Mouse (Mus musculus) bone marrow macrophage, adult 2 months (primary cell): ENCODE data around the gene Gm20388. TPM values are rescaled to one million over a fixed set of nuclear protein-coding genes. Genes with fewer than 3 reads are reported as not detected.
A peak's percentile ranks its signal among the peaks of the same experiment; 100 is the strongest.

Source experiments
- H3K27ac ChIP-seq: 2 replicates; pipeline ENCODE4 v1.5.1; 2012; ENCODE audit warnings: low read depth, low read length; ENCODE audit not compliant: insufficient read depth
- H3K4me1 ChIP-seq: 2 replicates; pipeline ENCODE4 v1.6.1; 2012; ENCODE audit warnings: low read length; ENCODE audit not compliant: control insufficient read depth, insufficient read depth
- H3K4me3 ChIP-seq: 2 replicates; pipeline ENCODE4 v1.5.1; 2012; ENCODE audit warnings: mild to moderate bottlenecking, low read length, moderate library complexity; ENCODE audit not compliant: insufficient read depth
- CTCF ChIP-seq: IDR thresholded peaks from 2 replicates; pipeline ENCODE4 v1.5.1; 2012; ENCODE audit warnings: low read depth, mild to moderate bottlenecking, low read length, moderate library complexity
- POLR2A ChIP-seq: IDR thresholded peaks from 2 replicates; pipeline ENCODE4 v1.6.1; 2012; ENCODE audit warnings: mild to moderate bottlenecking, low read depth, low read length, borderline replicate concordance
- polyA plus RNA-seq: library from polyadenylated mRNA; stranded (reverse); fragments of >200 nt; gene quantifications from 2 replicates; pipeline ENCODE4 v1.2.4, GENCODE M21; 2012; ENCODE audit not compliant: missing spikeins, insufficient read depth, insufficient read length

Gm20388 gene
- polyA plus RNA-seq, 1 experiment, result 32.7 TPM

DNA sequence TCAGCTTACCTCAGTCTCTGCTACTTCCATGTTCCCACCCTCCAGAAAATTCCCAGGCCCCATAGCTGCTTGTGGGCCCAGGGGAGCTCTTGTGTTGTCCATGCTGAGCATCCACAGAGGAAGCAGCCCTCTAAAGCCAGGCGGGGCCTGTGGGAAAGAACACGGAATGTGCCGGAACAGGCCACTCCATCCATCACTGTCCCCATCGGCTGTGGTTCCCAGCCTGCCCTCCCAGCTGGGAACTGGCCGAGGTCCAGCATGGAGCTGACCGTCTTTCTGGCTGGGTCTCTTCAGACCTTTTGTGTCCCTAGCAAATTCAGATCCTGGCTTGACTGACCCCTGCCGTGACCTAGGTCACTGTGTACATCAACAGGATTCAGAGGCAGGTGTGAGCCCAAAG lies 2744.1 kb downstream of the Gm20388 start:
- Histone ChIP-seq H3K27ac (no peak overlapping the region), H3K4me3 (no peak overlapping the region), H3K4me1 (no peaks in the 10 kb centered on the region)
- TF ChIP-seq POLR2A (no peak), CTCF (no peak)

DNA sequence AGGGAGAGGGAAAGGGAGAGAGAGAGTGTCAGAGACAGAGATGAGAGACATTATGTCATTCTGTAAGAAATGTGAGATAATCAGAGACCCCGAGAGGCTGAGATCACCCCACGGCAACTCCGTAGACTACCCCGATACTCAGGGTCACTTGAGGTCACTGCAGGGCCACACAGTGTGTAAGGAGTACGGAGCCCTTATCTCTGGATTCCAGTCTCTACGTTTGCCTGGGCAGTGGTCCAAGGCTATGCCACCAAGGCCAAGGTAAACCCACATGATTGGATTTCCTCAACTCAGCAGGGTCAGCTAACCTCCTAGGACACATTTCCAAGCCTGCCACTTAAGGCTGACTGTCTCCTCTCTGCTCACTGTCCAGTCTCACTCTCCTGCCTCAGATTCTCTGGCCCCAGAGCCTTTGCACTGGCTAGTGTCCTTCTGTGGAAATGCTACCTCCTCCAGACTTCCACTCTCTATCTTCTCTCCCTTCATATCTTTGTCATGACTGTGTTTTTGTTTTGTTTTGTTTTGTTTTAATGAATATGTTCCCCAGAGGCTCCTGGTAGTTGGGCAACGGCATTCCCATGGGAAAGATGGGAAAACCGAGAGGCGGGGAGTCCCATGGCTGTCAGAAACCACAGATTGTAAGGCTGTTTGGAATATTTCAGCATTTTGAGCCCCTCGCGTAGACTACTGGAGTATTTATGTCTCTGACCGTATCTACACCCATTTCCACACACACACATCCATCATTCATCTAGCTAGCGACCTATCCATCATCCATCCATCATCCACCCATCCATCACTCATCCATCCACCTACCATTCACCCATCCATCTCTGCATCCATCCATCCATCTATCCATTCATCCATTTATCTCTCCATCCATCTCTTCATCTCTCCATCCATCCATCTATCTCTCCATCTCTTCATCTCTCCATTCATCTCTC lies 2745.7 kb downstream of the Gm20388 start:
- Histone ChIP-seq H3K4me3 (no peak overlapping the region), H3K4me1 (no peaks in the 10 kb centered on the region), H3K27ac (no peak overlapping the region)
- no peak for TF ChIP-seq POLR2A
- no peak for TF ChIP-seq CTCF

DNA sequence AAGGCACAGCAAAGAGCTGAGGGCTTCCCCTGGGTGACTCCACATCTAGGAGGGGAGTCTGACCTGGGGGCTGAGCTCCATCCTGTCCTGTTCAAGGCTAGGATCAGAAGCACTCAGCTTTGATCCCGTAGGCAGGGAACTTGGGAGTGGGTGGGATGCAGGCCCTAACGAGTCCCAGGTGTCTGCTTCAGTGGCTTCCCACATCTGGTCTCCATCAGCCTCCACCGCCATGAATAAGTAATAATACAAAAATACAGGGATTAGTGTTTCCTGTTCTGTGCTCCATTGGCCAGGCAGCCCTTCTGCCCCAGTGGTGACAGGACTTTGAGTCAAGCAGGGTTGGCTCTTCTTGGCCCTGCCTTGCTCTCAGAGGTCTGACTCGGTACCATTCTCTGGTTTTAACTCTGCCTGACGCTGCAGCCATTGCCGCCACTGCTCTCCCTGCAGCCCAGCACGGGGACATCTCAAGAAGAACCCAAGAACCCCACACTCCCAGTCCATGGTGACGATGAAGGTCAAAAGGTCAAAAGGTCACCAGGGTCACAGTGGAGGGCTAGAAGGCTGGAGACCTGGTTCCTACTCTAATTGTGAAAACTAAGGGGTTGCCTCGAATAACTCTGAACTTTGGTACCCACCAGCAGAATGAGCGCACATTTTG lies 2747.6 kb downstream of the Gm20388 start:
- no peak overlapping the region for H3K4me3 ChIP-seq
- TF ChIP-seq POLR2A (no peak), CTCF (no peak)
- no peak overlapping the region for H3K27ac ChIP-seq
- no peaks in the 10 kb centered on the region for H3K4me1 ChIP-seq

DNA sequence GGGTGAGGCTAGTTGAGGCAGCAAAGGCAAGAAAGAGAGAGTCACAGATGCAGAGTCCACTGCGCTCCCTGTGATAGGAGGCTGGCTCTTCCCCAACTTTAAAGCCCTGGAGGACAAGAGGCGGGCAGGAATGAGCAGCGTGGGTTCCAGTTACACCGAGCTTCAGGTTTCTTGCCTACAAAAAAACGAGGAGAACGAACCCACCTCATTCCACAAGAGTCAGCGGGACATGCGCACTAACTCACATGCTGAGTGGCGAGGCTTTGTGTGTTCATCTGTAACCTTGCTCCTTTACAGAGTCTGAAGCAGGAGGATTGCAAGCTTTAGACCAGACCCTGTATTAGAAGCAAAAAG lies 2748.1 kb downstream of the Gm20388 start:
- H3K4me1 ChIP-seq, result no peaks in the 10 kb centered on the region
- no peak overlapping the region for H3K4me3 ChIP-seq
- no peak for TF ChIP-seq CTCF
- TF ChIP-seq POLR2A, result no peak
- H3K27ac ChIP-seq, result no peak overlapping the region

DNA sequence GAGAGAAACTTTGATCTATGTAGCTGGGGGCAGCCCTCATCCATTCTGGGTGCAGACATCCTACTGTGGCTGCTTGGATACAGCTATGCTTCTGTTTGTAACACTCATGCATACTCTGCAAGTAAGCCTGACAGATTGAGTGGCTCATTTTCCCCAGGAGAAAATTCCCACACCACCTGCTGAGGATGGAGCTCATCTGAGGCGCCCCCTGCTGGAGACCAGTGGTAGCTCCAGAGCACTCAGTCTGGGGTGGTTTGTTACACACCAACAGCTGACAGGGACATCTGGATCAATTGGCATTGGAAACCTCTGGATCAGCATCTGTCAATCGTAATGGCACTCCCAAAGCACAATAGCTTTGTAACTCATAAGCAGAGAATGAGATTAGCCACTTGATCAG lies 2749.4 kb downstream of the Gm20388 start:
- TF ChIP-seq CTCF, result peak; percentile 68
- no peak for TF ChIP-seq POLR2A
- Histone ChIP-seq H3K27ac (no peak overlapping the region), H3K4me1 (peaks cover 5% of the 10 kb centered on the region), H3K4me3 (no peak overlapping the region)

DNA sequence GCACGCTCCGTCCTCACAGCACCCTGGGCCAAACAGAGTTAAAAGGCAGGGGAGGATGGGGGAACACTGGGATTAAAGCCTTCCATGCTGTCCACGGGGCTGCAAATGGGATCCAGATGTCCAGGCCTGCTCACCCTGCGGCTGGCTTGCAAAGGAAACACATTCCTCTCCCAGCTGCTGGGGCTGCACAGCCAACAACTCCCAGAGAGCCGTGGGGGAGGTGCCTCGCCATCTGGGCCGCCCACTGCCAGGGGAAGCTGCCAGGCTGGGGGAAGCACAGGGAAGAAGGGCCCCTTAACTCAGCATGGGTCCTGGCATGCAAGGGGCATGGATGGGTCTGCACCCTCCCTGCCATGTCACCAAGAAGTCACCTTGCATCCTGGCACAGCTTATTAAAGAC lies 2750.5 kb downstream of the Gm20388 start:
- no peak overlapping the region for H3K4me3 ChIP-seq
- no peak for TF ChIP-seq CTCF
- no peak for TF ChIP-seq POLR2A
- H3K4me1 ChIP-seq, result peaks cover 10% of the 10 kb centered on the region
- H3K27ac ChIP-seq, result no peak overlapping the region

DNA sequence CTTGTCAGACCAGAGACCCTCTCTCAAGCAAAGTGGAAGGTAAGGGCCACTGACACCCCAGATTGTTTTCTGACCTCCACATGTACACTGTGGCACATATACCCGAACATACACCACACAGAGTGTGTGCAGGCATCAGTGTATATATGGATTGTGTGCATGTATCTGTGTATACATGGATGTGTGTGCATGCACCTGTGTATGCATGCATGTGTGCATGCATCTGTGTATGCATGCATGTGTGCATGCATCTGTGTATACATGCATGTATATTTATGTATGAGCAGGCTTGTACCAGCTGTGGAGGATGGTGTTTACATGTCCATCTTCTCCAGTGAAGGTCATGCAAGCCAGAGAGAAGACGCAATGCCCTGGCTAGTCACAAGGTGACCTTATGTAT lies 2751.3 kb downstream of the Gm20388 start:
- TF ChIP-seq POLR2A, result no peak
- TF ChIP-seq CTCF, result no peak
- Histone ChIP-seq H3K4me3 (no peak overlapping the region), H3K4me1 (peaks cover 17% of the 10 kb centered on the region), H3K27ac (no peak overlapping the region)

DNA sequence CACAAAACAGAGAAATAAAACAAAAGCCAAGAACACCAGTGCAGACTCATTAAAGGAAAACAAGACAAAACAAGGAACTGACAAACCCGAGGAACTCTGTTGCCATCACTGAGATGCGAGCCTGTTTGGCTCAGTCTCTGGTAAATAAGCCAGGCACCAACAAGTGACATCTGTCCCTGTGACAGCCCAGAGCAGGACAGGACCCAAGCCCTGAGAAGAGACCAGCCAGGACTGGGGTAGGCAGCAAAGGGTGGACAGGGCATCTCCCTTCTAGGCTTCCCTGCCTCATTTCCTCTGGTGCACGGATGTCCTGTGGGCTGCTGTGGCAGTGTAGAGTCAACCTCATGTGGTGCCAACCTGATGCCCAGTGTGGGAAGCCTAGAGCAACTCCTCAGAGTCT lies 2752.5 kb downstream of the Gm20388 start:
- peaks cover 19% of the 10 kb centered on the region for H3K4me1 ChIP-seq
- no peak overlapping the region for H3K27ac ChIP-seq
- TF ChIP-seq CTCF (no peak), POLR2A (no peak)
- no peak overlapping the region for H3K4me3 ChIP-seq

DNA sequence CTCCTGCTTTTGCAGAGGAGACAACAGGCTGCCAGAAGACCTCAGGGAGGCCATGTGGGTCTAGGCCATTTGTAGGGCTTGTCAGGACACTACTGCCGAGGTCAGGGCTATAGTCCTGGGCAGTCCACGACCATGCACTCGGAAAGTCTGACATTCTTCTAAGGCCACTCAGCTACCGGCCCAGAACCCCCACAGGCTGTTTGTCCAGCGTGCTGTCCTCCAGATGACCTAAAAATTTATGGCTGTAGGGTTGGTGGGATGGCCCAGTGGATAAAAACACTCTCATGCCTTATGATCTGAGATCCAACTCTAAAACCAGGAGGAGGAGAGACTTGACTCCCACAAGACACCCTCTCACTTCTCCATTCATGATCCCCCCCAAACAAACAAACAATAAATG lies 2753.0 kb downstream of the Gm20388 start:
- TF ChIP-seq POLR2A (no peak), CTCF (no peak)
- H3K27ac ChIP-seq, result no peak overlapping the region
- no peak overlapping the region for H3K4me3 ChIP-seq
- peaks cover 19% of the 10 kb centered on the region for H3K4me1 ChIP-seq

DNA sequence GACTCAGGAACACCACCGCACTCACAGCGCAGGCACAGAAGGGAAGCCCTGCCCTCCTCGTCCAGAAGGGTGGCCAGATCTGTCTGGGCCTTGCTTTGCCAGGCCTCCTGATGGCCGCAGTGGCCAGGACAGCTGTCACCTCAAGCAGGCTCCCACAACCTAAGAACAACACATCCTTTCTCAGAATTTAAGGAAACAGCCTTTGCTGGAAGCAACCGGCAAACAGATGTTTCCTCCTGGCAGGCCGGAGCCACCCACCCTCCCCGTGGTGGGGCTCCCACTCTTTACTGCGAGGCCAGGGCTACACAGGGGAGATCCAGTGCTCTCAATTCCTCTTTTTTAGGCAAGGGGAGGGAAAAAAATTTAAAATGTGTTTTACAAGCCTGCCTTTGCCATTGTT lies 2754.6 kb downstream of the Gm20388 start:
- H3K4me3 ChIP-seq, result no peak overlapping the region
- peaks cover 19% of the 10 kb centered on the region for H3K4me1 ChIP-seq
- peak overlapping the region; percentile 65 for H3K27ac ChIP-seq
- no peak for TF ChIP-seq CTCF
- TF ChIP-seq POLR2A, result no peak
